Mouse (Mus musculus): ENCODE results near the gene Garnl3.
"Not testable (repeated sequence)": the region's sequence is repeated elsewhere in the genome, so short reads cannot be mapped to it uniquely, and the experiment has no call there.

Garnl3 gene

DNA sequence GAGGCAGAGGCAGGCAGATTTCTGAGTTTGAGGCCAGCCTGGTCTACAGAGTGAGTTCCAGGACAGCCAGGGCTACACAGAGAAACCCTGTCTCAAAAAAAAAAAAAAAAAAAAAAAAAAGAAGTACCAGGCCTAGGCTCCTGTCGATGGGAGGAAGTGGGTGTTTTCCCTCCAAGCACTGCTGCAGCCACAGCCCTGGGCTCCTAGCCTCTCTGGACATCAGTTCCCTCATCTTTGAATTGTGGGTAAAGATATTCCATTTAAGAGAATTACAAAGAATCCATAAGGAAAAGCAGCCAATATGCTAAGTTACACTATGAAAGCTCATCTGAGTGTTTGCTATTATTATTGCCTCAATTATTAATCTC, 41.4 kb downstream of the Garnl3 start:
- in situ Hi-C loops (cut with MboI, MseI): not testable (repeated sequence)

DNA sequence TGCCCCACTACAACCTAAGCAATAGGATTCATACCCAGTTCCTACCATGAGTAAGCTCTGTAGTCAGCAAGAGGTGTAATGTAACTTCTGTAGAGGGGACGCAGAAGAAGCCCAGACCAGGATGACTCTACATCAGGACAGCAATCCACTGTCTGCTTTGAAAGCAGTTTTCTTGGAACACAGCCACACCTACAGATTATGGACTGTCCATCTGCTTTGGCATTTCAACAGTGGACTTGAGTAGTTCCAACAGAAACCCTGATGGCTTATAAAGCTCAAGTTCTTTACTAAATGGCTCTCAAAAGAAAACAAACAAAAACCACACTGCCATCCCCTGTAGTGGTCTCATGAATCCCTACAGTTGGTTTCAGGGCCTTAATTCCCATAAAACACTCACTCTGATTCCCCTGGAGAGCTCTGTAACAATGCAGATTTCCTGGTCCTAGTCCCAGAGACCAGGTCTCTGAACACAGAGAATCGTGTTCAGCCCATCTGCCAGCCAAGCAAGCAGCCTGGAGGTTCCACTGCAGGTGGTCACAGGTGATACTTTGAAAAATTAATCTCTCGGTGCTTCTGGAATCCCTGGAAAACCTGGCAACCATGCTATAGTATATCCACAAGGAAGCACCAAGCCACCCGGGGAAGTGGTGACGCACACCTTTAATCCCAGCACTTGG, 42.0 kb downstream of the Garnl3 start:
- in situ Hi-C loops (cut with MboI, MseI): no loop called here

DNA sequence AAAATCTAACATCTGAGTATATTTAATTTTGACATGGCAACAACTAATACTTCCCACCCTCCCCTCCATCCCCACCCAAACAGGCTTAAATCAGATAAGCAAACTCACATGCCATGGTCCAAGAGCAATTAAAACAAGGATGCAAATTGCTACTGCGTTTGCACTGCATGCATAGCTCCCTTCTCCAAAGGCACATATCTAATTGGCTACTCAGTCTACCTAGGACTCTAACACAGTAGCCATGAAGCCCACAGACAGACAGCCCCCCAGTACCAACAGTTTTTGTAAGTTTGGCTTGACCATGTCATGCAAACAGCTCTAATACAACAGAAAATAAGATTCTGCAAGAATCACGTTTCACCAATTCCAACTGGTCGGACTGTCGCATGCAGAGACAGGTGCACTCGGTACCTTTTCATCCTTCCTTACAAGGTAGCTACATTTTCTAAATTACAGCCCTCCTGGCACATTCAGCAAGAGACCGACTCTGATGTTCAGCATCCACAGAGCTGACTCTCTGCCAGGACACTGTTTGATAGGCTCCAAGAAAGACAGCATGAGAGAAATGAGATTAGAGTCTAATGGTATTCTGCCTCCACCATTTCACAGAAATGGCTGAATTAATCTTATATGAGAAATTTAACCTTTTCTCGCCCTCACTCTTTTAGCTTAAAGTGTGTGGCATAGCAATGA, 44.6 kb downstream of the Garnl3 start:
- in situ Hi-C loops (cut with MboI, MseI): no loop called here

- in situ Hi-C loops (cut with MboI, MseI): no loop called here
These were observed 45.3 kb downstream of the Garnl3 start for GRCm38 (mm10) chr2:33086016-33086596.

DNA sequence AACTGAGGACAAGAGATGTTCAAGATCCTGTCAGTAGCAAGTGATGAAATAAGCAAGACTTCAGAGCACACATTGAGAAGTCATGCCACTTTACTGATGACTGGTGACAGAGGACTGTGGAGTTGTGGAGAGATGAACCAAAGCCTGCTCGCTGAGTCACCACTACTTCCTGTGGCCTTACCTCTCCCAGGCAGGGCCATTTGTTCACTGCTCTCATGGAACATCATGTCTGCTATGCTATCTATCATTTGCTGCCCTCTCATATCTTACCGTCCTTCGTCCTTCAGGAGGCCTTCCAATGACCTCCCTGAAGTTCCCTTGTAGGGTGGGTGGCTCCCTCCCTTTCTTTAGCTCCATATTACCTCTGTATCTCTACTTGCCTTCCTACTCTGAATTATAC, 47.2 kb downstream of the Garnl3 start:
- in situ Hi-C loops (cut with MboI, MseI): loop anchor here (5.0 kb wide), 1 partner anchor 33 kb away; no protein-coding TSS in a partner anchor

- in situ Hi-C loops (cut with MboI, MseI): loop anchor here (5.0 kb wide), 1 partner anchor 37 kb away; no protein-coding TSS in a partner anchor
These were observed 51.3 kb downstream of the Garnl3 start for GRCm38 (mm10) chr2:33080166-33080565.

DNA sequence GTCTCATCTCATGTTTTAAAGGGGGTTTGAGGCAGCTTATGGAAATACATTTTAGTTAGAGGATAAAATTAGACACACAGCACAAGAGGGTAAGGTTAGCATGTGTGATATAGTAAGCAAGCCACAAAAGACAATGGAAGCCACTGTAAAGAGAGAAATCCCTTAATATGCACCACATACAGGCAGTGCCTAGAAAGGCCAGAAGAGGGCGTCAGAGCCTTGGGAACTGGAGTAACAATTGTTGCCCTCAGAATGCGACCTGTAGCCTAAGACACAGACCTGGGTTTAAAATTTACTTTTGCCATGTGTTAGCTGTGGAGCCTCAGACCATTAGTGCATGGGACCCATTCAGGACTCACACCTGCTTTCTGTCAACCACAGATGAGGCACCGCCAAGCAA, 54.2 kb downstream of the Garnl3 start:
- in situ Hi-C loops (cut with MboI, MseI): no loop called here

GRCm38 (mm10) chr2:33074931-33075330, 56.5 kb downstream of the Garnl3 start:
- in situ Hi-C loops (cut with MboI, MseI): no loop called here

GRCm38 (mm10) chr2:33074188-33074587, 57.3 kb downstream of the Garnl3 start:
- in situ Hi-C loops (cut with MboI, MseI): no loop called here

DNA sequence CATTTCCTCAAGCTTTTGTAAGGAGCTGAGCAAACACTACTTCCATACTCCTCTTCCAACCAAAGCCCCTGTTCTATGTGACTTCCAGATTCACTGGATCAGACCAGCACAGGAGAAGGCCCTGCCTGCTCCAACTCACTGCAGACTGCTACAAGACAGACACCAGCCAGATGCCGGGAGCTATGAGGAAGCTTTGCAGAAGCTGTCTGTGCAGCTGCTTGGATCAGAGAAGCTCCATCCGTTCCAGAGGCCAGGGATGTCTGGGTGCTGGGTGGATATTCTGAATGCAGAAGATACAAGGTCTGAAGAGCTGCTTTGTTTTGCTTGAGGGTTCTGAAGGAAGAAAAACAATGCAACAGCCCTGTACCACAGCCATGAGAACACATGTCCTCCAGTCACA, 59.1 kb downstream of the Garnl3 start:
- in situ Hi-C loops (cut with MboI, MseI): no loop called here

DNA sequence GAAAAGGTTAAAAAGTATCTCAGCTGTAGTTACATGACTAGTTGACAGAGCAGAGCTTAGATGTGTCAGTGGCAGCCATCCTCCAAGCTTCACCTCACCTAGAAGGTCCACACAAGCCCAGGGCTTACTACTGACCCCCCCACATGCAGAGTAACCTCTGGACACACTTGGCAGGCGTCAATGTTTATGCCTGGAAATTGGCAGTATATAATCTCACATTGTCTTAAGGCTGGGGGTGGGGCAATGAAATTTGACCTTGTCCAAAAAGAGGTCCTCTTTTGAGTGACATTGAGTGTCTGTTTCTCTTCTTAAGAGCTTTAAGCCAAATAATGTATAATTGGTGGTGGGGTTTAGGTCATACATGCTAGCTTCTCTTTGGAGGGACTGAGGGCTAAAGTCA, 65.8 kb downstream of the Garnl3 start:
- in situ Hi-C loops (cut with MboI, MseI): no loop called here

DNA sequence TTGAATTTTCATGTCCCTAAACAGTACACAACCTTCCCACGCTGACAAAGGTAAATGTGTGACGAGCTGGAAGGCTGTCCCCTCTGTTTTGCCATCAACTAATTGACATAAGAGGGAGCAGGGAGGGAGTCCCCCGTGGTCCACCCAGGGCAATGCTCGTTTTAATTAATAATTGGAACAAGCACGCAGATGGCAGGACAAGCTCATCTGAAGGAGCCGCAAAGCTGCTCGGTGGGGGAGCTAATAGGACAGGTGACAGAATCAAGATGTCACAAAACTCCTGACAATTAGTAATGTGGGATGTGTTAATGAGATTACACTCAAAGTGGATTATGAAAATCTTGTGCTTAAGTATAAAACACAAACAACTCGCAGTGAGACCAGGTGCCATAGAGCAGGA, 68.7 kb downstream of the Garnl3 start:
- in situ Hi-C loops (cut with MboI, MseI): no loop called here

- in situ Hi-C loops (cut with MboI, MseI): no loop called here
These were observed 72.5 kb downstream of the Garnl3 start for GRCm38 (mm10) chr2:33058926-33059325.

GRCm38 (mm10) chr2:33057514-33057913, 73.9 kb downstream of the Garnl3 start:
- in situ Hi-C loops (cut with MboI, MseI): no loop called here

GRCm38 (mm10) chr2:33053966-33054365, 77.5 kb downstream of the Garnl3 start:
- in situ Hi-C loops (cut with MboI, MseI): no loop called here

GRCm38 (mm10) chr2:33047360-33047759, 84.1 kb downstream of the Garnl3 start:
- in situ Hi-C loops (cut with MboI, MseI): no loop called here

- in situ Hi-C loops (cut with MboI, MseI): no loop called here
These were observed 84.5 kb downstream of the Garnl3 start for GRCm38 (mm10) chr2:33046919-33047318.

GRCm38 (mm10) chr2:33045899-33046298, 85.6 kb downstream of the Garnl3 start:
- in situ Hi-C loops (cut with MboI, MseI): no loop called here

DNA sequence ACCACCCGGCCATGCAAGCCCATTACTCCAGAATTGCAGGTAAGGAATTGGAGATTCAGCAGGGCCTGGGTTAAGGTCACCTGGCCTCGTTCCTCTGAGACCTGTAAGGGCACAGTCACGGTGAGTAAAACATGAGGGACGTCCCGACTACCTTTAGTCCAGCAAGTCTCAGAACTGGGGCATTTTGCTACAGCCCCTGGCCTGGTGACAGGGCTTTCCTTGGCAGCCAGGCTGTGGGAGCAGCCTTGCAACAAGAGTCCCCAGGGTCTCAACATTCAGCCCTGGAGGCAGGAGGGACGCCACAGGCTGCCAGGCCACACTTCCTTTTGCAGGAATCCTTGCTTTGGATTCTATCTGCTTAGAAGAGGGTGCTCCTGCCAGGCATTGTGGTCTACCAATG, 88.7 kb downstream of the Garnl3 start:
- in situ Hi-C loops (cut with MboI, MseI): no loop called here

DNA sequence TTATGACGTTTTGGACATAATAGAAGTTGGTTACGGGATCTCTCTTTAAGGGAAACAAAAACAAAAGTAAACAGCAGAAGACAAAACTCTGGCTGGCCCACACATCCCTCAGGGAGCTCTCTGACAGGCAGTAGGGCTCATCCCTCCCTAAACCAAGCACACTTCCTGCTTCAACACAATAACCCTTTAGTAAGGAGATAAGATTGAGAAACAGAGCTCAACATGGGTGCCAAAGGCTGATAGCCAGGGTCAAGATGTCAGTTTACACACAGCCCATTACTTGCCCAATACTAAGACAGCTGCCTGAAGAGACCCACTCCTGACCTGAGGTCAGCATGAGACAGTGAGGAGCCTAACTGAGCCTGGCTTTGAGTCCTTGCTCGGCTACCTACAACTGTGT, 89.9 kb downstream of the Garnl3 start:
- in situ Hi-C loops (cut with MboI, MseI): no loop called here

DNA sequence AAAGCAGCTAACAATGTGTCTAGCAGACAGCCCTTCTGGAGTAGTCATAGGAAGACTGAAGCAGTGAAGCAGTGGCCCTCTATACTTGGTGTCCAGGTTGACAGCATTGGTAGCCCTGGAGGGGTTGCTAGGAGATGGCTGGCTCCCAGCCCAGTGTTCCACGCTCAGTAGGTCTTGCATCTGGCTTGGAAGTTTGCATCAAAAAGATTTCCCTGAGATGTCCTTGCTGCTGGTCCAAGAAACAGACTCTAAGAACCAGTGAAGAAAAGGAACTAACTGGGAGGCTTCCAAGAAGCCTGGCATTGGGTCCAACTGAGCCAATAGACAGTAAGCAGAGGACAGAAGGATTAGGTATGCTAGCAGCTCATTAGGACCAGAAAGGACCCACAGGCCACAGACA, 94.0 kb downstream of the Garnl3 start:
- in situ Hi-C loops (cut with MboI, MseI): no loop called here

GRCm38 (mm10) chr2:33035297-33035696, 96.2 kb downstream of the Garnl3 start:
- in situ Hi-C loops (cut with MboI, MseI): no loop called here

GRCm38 (mm10) chr2:33033281-33033680, 98.2 kb downstream of the Garnl3 start:
- in situ Hi-C loops (cut with MboI, MseI): loop anchor here (5.0 kb wide), 1 partner anchor 74 kb away; no protein-coding TSS in a partner anchor

All from T-helper 1 cell (primary cell).